Mouse (Mus musculus): ENCODE measurements around the gene Mapkapk5.
A peak's percentile ranks its signal among the peaks of the same experiment; 100 is the strongest.
"Not testable (repeated sequence)": the region's sequence is repeated elsewhere in the genome, so short reads cannot be mapped to it uniquely, and the experiment has no call there.

Mapkapk5 gene

GRCm38 (mm10) chr5:121562436-121562835 is 16.7 kb upstream of the Mapkapk5 start:
- no peak for DNase-seq (ENCODE audit: low spot score)

- DNase-seq (ENCODE audit: low spot score) = no peak
Observed at GRCm38 (mm10) chr5:121549196-121549595, 3.5 kb upstream of the Mapkapk5 start.

DNA sequence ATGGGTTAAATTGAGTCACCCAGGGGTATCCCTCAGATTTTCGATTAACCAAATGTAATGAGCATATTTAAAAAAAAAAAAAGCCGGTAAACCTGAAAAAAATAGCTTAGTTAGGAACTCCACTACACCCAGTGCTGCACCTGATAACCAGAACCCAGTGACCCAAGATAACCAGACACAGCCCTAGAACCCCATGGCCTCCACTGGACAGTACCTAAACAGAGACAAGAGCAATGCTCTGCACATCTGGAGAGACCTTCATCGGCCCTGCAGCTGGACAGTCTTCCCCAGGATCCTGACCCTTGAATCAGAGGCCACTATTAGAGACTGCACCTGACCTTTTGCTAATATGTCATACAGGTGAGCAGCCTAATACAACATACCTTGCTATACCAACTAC is 1.4 kb upstream of the Mapkapk5 start:
- no peak for DNase-seq (ENCODE audit: low spot score)

GRCm38 (mm10) chr5:121546530-121546895 is 808 bp upstream of the Mapkapk5 start:
- peak; percentile 66 for DNase-seq (ENCODE audit: low spot score)

DNA sequence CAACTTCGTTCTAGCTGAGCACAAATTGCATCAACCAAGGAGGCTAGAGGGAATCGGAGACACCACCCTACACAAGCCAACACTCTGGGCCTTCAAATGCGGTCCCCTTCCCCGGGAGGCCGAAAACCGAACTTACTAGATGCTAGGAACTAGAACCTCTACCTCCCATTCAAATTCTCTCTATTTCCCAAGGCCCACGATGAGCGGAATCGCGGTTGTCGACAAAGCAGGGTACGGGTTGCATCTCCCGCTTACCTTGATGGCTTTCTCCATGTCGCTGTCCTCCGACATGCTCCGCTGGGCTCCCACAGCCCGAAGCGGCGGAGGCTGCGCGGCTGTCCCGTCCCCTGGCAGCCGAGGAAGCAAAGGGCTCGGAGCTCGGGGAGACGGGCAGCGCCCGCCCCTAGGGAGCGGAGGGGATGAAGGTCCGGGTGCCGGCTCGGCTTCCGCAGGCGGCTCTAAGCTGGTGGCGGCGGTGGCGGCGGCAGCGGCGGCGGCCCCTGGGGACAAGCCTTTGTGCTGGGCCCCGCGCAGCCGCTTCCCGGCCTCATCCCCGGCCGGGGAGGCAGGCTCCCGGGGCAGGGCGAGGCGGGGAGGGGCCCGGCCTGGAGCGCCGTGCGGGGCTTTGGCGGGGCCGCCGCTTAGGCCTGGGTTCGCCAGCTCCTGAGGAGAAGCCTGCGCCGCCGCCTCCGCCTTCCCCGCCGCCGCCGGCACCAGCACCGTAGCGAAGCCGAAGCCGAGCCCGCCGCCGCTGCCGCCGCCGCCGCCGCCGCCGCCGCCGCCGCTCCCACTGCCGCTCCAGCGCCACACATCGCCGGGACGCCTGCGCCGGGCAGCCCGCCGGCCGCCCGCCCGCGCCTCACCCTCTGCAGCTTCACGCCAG is 554 bp downstream of the Mapkapk5 start, which contains the start of the genes Adam1a and Gm42878:
Gene Adam1a (minus strand): TSS at position 573 of the 883 bp plus-strand sequence.
Gene Gm42878 (minus strand): TSS at position 573 of the 883 bp plus-strand sequence.
- DNase-seq (ENCODE audit: low spot score) = peak; percentile 33

- no peak for DNase-seq (ENCODE audit: low spot score)
Observed at GRCm38 (mm10) chr5:121543370-121543769, 2.3 kb downstream of the Mapkapk5 start.

GRCm38 (mm10) chr5:121541235-121541634 is 4.5 kb downstream of the Mapkapk5 start:
- no peak for DNase-seq (ENCODE audit: low spot score)

DNA sequence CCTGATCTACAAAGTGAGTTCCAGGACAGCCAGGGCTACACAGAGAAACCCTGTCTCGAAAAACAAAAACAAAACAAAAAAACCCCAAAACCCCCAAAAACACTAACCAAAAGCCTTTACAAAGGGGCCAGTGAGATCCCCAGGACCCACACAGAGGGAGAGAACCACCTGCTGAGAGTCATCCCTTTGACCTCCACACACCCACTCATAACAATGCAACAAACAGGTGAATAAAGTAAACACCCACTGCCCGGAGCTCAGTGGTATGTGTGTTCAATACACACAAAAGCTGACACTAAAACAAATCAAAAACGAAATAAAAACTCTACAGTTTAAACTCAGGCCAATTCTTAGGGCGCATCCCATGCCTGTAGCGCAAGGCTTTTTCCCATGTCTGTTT is 5.6 kb downstream of the Mapkapk5 start:
- DNase-seq (ENCODE audit: low spot score) = no peak

- no peak for DNase-seq (ENCODE audit: low spot score)
Observed at GRCm38 (mm10) chr5:121537588-121537987, 8.1 kb downstream of the Mapkapk5 start.

- no peak for DNase-seq (ENCODE audit: low spot score)
Observed at GRCm38 (mm10) chr5:121536921-121537555, 8.7 kb downstream of the Mapkapk5 start.

GRCm38 (mm10) chr5:121535116-121535515 is 10.6 kb downstream of the Mapkapk5 start:
- no peak for DNase-seq (ENCODE audit: low spot score)

- DNase-seq (ENCODE audit: low spot score) = no peak
Observed at GRCm38 (mm10) chr5:121534521-121534920, 11.2 kb downstream of the Mapkapk5 start.

- no peak for DNase-seq (ENCODE audit: low spot score)
Observed at GRCm38 (mm10) chr5:121526961-121527360, 18.7 kb downstream of the Mapkapk5 start.

DNA sequence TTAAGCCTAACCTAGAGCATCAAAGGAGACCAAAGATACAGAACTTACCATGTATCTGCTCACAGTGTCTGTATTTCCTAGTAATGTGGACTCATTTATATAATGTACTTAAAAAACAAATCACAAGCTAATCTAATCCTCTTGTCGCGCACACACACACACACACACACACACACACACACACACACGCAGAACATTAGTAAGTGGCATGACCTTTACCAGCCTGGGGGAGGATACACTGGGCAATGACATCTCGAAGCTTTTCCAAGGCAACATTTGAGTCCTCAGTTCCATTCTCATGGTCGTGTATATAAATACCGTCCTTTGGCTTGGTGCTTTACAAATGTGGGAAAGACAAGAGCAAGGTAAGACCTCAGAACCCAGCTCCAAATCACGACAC is 19.2 kb downstream of the Mapkapk5 start:
- no peak for DNase-seq (ENCODE audit: low spot score)

DNA sequence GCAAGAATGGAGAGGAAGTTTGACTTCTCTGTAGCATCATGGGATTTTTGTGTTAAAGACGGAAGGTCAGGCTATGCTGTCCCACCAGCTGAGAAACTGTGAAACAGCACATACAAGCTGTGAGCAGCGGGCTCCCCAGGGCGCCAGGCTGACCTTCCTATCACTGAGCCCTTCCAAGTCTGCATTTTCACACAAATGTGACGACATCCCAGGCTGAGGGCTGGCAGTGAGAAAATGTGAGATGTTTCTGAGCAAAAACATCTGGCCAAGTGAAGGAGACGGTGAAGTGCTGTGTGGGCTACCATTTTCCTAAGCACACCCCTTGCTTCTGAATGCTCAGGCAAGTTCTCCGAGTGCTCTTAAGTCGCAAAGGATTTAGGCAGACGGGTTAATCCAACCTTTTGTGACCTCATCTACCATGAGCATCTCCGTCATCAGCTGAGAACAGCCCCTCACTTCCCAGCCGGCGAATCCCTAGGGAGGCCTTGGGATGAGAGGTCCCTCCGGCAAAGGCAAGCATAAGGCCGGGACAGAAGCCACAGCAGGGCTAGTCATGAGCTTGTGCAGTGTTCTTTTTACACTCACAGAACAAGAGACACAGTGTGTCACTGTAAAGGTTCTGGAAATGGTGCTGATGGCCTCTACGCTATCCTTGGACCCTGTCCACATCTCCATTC is 19.8 kb downstream of the Mapkapk5 start:
- no peak for DNase-seq (ENCODE audit: low spot score)

DNA sequence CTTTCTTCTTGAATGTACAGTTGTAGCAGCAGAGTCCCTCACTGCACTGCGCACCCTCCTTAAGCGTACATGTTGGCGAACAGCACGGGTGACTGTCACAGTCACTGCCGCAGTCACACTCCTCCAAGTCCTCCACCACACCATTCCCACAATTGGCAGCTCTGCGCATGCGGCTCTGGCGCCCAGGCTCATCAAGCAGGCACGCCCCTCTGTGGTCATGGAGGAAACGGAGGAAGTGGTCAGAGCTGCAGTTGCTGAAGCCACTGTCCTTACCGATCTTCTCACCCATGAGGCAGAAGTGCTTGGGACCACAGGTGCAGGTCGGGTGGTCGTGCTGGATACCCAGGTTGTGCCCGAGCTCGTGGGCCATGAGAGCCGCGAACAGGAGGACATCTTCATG is 25.9 kb downstream of the Mapkapk5 start:
- DNase-seq (ENCODE audit: low spot score) = not testable (repeated sequence)

DNA sequence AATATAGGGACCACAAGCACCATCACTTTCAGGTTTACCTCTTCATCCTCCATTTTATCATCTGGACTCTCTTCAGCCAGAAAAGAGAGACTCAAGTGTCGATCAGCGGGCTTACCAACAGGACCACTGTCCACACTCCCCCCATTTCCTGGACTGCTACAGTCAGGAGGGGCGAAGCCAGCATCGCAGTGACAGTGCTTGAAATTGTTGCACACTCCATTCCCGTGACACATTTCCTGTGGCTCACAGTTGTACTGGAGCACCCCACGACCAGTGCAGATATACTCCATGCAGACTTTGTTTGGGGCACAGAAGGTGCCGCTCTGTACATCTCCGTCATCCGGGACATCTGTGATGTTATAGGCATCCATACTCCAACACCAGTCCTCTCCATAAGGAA is 26.7 kb downstream of the Mapkapk5 start:
- no peak for DNase-seq (ENCODE audit: low spot score)

GRCm38 (mm10) chr5:121510009-121510408 is 35.7 kb downstream of the Mapkapk5 start:
- no peak for DNase-seq (ENCODE audit: low spot score)

- DNase-seq (ENCODE audit: low spot score) = no peak
Observed at GRCm38 (mm10) chr5:121506846-121507245, 38.9 kb downstream of the Mapkapk5 start.

DNA sequence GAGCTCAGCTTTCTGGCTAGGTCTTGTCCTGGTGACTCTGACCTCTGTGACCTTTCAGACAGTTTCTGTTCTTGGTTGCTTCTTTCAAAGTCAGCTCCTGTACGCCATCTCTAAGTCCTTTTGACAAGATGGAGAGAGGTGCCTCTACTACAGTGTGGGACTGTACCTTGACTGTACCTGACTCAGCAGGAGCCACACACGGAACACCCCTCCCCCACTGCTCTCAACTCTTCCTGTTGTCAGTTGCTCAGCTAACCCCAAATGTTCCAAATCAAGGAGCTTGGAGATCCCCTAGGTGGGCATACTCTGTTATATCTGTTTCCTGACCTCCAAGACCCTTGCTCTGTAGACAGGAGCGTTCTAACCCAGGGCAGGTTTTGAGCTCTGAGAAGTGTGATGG is 42.5 kb downstream of the Mapkapk5 start, which contains the start of gene Adam1b:
Gene Adam1b (minus strand): TSS at position 205 of the 400 bp plus-strand sequence.
- DNase-seq (ENCODE audit: low spot score) = no peak

DNA sequence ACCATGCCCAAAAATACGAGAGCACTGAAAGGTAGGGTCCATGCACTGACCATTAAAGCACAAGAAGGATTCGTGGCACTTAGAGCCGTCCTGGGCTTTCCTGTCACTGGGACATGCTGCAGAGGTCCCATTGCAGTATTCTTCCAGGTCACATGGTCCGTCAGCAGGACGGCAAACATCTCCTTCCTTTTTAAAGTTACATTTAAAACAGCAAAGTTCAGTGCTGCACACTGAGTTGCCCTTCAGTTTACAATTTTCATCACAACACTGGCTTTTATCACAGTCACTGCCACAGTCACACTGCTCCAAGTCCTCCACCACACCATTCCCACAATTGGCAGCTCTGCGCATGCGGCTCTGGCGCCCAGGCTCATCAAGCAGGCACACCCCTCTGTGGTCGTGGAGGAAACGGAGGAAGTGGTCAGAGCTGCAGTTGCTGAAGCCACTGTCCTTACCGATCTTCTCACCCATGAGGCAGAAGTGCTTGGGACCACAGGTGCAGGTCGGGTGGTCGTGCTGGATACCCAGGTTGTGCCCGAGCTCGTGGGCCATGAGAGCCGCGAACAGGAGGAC is 44.2 kb downstream of the Mapkapk5 start:
- not testable (repeated sequence) for DNase-seq (ENCODE audit: low spot score)

DNA sequence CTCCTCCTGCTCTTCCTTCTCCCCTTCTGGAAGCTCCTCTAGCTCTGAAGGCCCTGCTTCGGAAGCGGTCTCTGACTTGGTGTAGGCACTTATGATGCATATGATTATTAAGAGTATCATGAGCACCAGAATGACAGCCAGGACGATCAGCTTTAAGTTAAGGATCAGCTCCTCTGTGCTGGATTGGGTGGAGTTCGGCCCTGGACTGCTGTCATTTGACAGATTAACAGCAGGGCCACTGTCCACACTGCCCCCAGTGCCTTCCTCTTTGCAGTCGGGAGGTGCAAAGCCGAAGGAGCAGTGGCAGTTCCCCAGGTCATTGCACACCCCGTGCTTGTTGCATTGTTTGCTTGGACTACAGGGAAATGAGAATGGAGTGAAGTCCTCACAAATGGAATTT is 45.0 kb downstream of the Mapkapk5 start:
- no peak for DNase-seq (ENCODE audit: low spot score)
